Mouse (Mus musculus): Measurements from ENCODE around the gene Mrpl53.

Mrpl53 gene

DNA sequence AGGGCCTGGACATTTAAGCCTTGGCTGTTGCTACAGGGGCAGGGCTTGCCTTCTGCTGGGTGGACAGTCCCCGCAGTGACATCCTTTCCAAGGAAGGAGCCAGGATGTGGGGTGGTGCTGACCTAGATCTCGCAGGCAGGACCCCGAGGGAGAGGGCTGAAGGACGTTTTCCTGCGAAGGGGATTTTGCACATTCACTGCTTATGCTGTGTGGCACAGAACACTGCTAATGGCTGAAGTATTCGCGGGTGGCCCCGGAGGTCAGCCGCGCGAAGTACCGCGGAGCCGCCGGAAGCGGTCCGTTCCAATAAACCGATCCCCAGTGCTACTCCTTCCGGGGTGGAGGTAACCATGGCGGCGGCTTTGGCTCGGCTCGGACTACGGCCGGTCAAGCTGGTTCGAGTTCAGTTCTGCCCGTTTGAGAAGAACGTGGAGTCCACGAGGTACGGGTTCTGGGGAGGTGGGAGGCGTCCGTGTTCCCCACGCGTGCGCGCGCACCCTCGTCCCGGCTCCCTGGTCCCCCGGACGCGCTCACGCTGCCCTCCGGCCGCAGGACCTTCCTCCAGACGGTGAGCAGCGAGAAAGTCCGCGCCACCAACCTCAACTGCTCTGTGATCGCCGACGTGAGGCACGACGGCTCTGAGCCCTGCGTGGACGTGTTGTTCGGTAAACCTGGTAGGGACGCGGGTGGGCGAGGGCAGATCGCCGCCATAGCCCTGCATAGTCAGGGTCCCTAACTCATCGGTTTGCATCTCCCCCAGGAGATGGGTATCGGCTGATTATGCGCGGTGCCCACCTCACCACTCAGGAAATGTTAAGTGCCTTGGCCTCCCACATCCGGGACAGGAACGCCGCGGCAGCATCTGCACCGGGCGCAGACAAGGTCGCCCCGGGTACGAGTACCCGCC is at the start of gene Mrpl53:
Gene Mrpl53, plus strand, starts transcription at position 279 of the 907 bp plus-strand sequence.
- DNase-seq = peak; percentile 90

DNA sequence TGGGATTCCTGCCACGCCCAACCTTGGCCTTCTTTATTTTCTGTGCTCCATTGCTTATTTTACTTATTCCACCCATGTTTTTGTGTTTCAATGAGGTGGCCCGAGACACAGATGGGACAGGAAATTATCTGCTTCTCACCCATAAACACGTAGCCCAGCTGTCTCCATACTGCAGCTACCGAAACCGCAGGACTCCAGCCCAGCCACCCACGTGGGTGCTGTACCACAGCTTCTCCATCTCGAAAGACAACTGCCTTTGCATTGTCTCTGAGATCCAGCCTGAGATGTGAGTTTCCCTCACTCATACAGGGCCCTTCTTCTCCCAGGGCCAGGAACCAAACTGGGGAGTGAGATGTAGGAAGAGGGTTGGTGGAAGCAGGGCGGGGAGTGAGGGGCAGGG is 42.8 kb upstream of the Mrpl53 start:
- no peak for DNase-seq

DNA sequence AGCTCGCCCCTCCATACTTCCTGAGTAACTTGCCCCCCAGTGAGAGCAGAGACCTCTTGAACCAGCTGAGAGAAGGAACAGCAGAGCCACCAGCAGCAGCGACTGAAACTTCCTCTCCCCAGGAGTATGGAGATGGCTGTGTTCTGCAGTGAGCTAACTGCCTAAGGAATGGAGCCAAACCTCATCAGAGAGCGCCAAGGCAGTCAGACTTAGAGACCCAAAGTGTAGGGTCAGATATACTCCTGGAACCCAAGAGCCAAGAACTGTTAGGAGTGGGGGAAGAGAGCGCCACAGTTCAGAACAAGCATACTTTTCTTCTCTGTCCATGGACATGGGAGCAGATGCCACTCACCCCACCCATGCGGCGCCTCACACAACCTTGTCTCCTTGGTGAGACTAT is 42.4 kb upstream of the Mrpl53 start:
- DNase-seq = no peak

DNA sequence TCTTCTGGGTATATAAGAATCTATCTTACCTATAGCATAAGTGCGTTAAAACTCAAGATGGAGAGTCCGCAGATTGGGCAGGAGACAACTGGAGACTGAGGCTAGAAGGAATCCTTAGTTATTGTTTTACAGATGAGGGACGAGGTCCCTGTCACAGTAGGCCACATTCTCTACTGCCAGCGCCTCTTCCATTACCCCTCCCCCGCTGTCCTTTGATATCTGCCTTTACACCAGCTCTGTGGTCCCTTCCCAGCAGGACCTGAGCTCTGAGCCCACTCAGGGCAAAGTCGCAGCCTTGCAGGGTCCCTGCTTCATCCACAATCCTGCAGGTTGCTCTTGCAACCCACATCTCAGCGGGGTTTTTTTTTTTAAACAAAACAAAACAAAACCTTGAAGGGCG is 40.6 kb upstream of the Mrpl53 start:
- DNase-seq = no peak

DNA sequence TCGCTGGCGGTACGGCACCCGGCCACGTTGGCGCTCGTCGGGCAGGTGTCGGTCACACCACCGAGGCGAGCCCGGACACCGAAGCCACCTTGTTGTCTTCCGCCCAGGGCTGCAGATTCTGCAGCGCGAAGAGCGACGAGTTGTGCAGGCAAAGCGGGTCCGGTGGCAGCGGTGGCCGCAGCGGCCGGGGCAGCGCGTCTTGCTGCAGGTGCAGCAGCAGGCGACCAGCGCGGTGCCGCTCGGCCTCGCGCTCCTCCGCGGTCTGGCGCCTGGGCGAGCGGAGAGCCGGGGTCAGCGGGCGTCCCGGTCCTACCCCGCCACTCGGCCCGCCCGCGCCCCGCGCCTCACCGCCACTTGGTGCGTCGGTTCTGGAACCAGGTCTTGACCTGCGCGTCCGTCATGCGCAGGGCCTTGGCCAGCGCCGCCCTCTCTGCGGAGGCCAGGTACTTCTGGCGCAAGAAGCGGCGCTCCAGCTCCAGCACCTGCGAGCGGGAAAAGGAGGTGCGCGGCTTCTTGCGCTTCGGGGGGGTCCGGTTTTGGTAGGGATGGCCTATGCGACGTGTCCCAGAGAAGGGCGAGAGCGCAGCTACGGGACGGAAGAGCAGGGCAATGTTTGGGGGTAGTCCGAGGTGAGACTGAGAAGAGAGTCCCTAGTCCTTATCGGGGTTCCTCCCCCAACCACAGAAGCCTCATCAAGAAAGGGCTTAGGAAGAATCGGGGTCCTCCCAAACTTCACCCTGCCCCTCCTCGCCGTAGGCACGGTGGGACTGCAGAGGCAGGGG is 39.9 kb upstream of the Mrpl53 start:
- peak in 1 of 2 experiments; percentile 33 for DNase-seq

DNA sequence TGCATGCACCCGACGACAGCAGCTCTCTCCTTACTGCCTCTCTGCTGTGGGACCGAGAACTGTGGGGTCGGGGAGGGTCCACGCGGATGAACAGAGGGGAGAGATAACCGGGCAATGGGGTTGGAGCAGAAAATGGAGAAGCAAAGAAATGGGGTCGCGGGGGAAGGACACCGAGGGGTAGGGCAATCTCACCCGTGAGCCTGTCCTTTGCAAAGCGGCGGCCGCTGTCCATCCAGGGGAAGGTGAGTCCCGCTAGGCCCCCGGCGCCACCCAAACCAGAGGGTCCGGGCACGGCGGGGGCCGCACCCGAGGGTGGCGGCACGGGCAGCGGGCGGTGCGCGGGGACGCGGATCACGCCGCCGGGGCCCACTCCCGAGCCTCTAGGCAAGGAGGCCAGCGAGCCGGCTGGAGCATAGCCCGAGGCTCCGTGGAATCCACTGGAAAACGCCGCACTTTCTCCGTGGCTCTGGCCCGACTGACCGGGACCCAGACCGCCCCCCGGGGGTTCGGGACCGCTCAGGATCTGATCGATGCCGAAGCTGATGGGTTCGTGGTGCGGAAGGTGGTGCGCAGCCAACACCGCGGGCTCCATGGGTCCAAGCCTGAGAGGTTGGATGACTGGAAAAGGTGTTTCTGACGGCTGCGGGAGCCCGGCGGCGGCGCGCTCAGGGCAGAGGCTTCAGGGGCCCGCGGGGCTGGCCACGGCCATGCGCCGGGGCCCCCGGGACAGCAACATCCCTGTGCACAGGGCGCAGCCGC is 39.2 kb upstream of the Mrpl53 start:
- peak; percentile 31 to 44 for DNase-seq

DNA sequence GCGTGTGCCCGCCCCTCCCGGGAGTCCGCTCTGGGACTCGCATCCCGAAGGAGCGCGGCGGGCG is 38.8 kb upstream of the Mrpl53 start, which contains the start of gene Tlx2:
Gene Tlx2, minus strand, starts transcription at position 47 of the 64 bp plus-strand sequence.
- DNase-seq = no peak

DNA sequence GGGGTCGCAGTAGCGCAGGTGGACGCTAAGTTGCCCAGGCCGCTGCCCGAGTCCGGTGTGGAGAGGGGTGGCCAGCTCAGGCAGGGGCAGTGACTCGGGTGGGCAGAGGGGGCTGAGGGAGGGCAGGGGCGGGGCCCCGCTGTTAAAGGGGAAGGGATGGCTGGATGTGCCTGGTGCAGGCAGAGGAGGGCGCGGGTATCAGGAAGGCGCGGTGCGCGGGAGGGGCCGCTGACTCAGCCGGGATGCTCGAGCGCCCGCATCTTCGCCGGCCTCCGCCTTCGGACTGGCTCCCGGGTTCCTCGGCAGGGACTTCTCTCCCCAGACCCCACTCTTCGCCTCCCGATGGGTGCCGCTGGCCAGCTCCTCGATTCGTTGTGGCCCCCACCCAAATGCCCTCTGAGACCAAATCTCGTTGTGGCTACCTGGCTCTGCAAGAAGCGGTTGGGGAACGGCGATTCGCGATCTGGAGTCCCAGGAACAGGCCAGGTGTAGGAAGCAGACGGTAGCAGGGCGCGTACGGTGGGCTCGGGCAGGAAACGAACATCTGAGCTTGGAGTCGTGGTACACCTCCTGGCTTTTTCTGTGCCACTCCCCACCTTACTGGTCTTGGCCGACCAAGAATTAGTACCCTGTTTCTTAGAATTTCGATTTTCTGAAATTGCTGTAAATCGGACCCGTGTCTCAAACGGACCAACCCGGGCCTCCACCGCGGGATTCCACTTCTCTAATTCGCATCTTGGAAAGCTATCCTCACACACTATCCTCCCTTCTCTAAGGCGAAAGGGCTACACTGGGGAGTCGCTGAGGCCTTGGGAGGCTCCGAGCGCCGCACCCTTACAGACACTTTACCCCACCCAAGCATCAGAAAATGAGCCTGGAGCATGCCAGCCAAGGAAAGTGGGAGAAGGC is 38.3 kb upstream of the Mrpl53 start:
- DNase-seq = peak; percentile 48 to 78

DNA sequence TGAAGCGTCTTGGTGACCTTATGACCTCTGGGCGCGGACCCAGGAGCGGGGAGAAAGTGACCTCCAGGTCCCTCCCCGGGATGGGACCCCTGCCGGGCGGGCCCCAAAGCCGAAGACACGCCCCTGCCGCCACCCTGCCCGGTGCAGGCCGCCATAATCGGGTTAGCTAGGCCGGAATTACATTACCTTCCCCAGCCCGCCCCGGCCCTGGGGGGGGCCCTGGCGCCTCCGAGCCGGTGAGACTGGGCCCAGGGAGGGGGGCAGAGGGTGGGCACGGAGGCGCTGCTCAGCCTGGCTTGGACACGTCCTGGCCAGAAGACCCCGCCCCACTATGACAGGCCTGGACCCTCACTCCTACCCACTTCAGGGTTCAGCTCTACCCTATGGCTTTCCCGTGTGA is 37.6 kb upstream of the Mrpl53 start:
- peak in 1 of 2 experiments; percentile 25 for DNase-seq

DNA sequence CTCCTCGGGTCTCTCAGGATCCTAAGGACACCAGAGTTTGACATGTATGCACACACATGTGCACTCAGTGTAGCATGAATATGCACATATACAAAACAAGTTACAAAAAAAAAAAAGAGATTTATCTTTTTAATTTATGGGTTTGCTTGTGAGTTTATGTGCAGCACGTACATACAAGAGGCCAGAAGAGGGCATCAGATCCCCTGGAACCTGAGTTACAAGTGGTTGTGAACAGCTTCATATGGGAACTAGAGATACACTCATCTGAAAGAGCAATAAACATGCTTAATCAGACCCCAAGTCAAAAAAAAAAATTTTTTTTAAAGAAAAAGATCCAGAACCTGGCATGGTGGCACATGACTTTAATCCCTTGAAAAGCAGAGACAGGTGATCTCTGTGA is 33.9 kb upstream of the Mrpl53 start:
- DNase-seq = no peak

DNA sequence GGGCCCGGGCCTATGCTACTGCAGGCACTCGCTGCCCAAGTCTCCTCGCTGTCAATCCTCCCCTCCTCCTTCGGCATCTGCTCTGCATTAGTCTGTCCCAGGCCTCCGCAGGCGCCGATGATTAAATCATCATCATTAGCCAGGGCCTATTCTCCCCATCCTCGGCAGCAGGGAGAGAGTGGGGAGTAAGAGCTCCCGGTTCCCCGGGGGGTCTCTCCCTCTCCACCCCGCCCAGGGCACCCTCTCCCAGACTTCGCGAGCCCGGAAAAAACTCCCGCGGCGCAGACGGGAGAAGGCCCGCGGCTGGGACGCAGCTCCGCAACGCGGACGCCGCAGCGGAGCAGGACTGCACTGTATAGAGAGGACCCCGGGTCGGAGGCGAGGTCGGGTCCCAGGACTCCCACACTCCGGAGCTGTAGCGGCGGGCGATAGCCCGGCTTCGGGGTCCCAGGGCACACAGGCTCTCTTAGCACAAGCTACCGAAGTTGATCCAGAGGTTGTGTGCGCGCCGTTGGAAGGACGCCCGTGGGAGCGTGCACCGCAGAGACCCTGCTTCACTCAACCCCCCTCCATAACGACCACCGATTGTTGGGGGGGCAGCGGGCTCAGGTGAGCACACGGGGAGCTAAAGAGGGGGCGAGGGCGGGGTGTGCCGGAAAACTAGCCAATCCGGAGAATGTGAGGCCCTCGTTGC is 31.1 kb upstream of the Mrpl53 start, which contains the start of gene Pcgf1:
Gene Pcgf1, plus strand, starts transcription at position 240 of the 694 bp plus-strand sequence.
- DNase-seq = peak in 1 of 2 experiments; percentile 69

DNA sequence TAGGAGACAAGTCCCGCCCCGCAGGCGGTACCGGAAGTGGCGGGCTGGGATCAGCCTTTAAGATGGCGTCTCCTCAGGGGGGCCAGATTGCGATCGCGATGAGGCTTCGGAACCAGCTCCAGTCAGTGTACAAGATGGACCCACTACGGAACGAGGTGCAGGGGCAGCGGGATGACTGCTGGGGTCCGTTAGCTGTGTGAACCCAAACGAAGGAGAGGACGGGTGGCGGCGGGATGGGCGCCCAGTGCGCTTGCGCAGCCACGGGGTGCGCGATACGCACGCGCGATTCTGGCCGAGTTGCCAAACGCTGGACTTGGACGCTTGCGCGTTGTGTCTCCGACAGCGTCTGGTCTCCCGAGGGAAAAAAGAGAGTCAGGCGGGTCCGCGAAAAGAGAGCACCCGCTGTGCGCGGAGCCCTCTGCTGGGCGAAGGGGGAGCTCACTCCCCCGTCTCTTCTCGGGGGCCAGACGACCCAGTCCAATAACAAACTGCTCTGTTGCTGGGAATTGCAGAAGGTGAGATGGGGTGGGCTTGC is 30.4 kb upstream of the Mrpl53 start:
- peak; percentile 100 for DNase-seq

DNA sequence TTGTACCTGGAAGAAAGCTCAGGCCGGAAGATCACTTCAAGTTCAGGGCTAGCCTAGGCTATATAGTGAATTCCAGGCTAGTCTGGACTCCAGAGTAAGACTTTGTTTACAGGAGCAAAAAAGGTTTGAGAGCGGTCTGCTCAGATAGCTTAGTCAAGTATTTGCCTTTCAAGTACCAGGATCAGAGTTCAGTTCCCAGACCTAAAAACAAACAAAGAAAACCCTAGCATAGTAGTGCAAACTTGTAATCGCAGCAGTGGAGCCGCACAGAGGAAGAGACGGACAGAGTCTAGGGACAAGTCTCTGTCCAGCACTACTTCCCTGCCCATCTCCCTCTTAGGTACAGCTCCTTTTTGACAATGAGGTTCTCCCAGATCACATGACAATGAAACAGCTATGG is 28.6 kb upstream of the Mrpl53 start:
- no peak for DNase-seq

DNA sequence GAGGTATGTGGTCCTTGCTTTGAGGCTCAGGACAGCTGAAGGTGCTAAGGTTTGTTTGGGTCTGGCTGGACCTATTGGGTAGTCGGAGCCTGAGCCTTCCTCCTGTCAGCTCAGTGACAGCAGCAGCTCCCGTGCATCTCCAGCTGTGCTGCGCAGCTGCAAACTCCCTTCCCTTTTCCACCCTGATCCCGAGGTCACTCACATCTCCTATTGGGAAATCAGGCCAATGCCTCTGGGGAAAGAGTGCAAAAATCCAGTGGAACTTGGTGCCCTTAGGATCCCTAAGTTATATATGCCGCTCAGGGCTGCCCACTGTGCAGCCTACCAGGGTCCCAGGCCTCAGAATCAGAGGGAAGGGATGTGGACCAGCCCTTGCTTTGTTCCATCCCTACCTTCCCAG is 25.3 kb upstream of the Mrpl53 start:
- no peak for DNase-seq

DNA sequence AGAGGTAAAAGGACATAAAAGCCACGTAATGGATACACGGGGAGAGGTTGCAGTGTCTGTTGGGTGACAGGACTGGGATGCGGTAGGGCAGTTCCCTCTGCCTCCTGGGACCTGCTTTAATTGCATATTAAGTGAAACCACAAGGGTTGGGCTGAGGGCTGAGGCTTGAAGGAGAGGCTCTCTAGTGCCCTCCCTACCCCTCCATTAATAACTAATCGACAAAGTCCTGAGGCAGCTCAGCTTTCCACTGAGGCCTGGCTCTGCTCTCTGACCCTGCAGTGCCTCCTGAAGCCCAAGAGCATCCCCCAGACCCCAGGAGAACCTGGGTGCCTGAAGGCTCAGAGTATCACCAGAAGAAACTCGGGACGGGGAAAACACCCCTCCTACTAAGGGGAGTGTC is 24.4 kb upstream of the Mrpl53 start:
- no peak for DNase-seq

DNA sequence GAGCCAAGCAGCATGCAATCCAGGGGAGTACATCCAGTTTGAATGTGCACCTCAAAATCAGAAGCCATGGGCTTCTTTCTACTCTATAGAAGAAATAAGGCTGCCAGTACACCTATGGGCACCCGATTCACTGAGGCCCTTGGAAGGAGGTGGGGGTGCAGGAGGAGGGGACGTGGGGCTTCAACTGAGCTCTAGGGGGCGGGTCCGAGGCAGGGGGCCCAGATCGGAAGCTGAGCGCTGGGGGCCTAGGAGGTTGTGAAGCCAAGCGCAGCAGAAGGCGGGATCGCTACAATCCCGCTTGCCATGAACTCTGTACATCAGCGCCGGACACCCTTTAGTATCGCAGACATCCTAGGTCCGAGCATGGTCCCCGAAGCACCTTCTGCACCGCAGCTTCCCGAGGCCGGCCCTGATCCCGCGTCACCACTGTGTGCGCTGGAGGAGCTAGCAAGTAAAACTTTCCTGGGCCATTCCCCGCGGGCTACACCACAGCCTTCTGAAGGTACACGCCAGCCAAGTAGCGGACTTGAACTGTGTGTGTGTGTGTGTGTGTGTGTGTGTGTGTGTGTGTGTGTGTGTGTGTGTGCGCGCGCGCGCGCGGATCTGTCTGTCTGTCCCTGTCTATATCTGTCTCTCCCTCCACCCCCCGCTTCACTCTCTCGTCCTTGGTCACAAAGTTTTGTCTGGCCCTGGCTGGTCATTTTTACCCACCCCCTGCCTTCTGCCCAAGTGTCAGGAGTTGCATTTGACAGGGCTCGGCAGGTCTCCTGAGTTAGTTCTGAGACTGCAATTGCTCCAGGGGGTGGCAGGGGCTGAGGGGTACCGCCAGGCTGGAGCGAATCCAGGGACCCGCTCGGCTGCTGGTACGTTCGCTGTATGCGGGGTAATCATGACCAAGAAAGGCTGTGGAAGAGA is 22.5 kb upstream of the Mrpl53 start, which contains the start of gene Lbx2:
Gene Lbx2, plus strand, starts transcription at position 247 of the 915 bp plus-strand sequence.
- DNase-seq = no peak

DNA sequence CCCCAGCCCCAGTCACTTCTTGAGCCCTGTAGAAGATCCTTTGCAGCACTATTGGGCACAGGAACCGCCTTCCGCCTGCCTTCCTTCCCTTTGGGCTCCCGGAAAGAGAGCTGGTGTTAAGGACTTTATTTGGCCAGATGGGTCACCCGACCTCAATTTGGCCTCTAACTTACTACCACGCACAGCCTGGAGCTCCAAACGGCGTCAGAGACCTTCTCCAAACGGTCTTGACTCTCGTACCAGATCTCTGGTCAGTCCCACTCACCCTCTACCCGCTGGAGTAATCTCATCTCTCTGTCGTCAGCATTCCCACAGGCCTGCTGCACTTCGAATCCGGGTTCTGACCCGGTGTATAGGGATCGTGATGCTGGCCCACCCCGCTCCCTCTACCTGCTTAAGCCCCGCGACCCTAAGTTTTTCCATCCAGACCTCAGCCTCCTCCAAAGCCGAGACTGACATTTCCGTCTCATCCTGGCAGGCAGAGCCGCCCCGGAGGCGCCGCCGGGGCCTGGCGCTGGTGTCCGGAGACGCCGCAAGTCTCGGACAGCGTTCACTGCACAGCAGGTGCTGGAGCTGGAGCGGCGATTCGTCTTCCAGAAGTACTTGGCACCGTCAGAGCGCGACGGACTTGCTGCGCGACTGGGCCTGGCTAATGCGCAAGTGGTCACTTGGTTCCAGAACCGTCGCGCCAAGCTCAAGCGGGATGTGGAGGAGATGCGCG is 21.5 kb upstream of the Mrpl53 start:
- DNase-seq = peak in 1 of 2 experiments; percentile 29

DNA sequence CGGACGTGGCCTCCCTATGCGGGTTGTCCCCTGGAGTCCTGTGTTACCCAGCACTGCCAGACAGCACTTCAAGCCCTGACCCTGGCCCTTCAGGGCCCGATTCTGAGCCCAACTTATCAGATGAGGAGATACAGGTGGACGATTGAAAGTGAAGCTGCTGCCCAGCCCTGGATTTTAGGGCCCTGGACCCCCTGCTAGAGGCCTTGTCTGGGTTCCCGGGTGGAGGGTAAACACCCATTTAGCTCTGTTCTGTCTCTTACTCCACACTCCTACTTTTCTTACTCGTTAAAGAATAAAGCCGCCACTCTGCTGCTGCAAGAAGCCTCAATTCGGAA is 20.9 kb upstream of the Mrpl53 start:
- no peak for DNase-seq

DNA sequence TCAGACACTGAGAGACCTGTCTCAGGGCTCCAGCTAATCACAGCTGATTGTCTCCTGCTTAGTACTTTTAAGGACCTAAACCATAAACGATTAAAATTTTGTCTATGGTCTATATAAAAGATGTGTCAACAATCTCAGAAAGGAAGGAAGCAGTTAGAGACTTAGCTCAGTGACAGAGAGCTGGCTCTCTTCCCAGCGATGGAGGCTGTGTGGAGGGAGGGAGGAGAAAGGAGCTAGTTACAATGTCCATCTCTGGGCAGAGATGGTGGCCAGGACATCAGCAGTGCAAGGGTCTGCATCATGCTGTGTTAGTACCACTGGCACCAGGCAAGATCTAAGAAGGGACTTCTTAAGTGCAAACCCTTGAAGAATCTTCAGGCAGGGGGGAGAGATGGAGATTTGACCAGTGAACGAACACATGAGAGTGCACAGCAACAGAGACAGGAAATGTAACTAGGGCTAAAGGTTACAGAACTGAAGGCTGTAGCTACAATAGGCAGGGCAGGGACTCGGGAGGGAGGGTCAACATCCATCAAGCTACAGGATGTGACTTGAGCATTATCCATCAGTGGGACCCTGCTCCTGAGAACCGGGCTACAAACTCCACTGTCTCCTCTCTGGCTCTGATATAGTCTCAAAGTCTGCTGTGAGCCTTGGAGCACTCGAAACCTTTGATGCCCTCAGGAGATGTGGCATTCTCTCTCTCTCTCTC is 16.3 kb upstream of the Mrpl53 start:
- DNase-seq = no peak

All from cerebellum, postnatal 25 days (tissue).